Mouse (Mus musculus) lung, embryonic 14.5 days (tissue): ENCODE data around the gene Ankrd11. TPM values are rescaled to one million over a fixed set of nuclear protein-coding genes. Genes with fewer than 3 reads are reported as not detected.

Experiments used
- ATAC-seq: fragments of 200-750 bp; cut with Nextera tagmentation; 2 replicates; pipeline ENCODE4 v1.8.0; 2017; ENCODE audit warnings: mild to moderate bottlenecking, moderate TSS enrichment, moderate library complexity; ENCODE audit not compliant: insufficient read depth
- DNase-seq: peaks from one replicate; pipeline ENCODE4 v3.0.0-alpha.2; 2015
- H3K27ac ChIP-seq: fragments of 300-500 bp; sonication (generic); 2 replicates; pipeline ENCODE4 v1.5.1; 2014; ENCODE audit warnings: low read depth, mild to moderate bottlenecking, moderate library complexity
- H3K27me3 ChIP-seq: fragments of 300-500 bp; sonication (generic); 2 replicates; pipeline ENCODE4 v1.6.1; 2014; ENCODE audit warnings: low read length, control low read depth; ENCODE audit not compliant: insufficient read depth
- H3K36me3 ChIP-seq: fragments of 300-500 bp; sonication (generic); 2 replicates; pipeline ENCODE4 v1.6.1; 2014; ENCODE audit warnings: control low read depth; ENCODE audit not compliant: insufficient read depth
- H3K4me1 ChIP-seq: fragments of 300-500 bp; sonication (generic); 2 replicates; pipeline ENCODE4 v1.6.1; 2014; ENCODE audit warnings: antibody characterized with exemption, control low read depth; ENCODE audit not compliant: insufficient read depth
- H3K4me2 ChIP-seq: fragments of 300-500 bp; sonication (generic); 2 replicates; pipeline ENCODE4 v1.6.1; 2014; ENCODE audit warnings: mild to moderate bottlenecking
- H3K4me3 ChIP-seq: fragments of 300-500 bp; sonication (generic); 2 replicates; pipeline ENCODE4 v1.5.1; 2014; ENCODE audit warnings: low read depth, low read length
- H3K9ac ChIP-seq: fragments of 300-500 bp; sonication (generic); 2 replicates; pipeline ENCODE4 v1.6.1; 2014
- H3K9me3 ChIP-seq: fragments of 300-500 bp; sonication (generic); 2 replicates; pipeline ENCODE4 v1.6.1; 2016; ENCODE audit warnings: low read depth, low read length, control low read depth
- CTCF ChIP-seq: IDR thresholded peaks from 2 replicates; pipeline ENCODE4 v1.5.1; 2016; ENCODE audit warnings: antibody characterized with exemption, low read depth
- WGBS: fragments of 180-500 bp; shearing (Covaris S2); extraction: QIAGEN DNeasy Blood & Tissue Kit; methylation state at CpG from one replicate; pipeline ENCODE4 v1.1.7; 2014; 5-methylcytosine and 5-hydroxymethylcytosine counted together
- polyA plus RNA-seq: library from polyadenylated mRNA; unstranded; fragments of >200 nt; fragmentation: Nextera tagmentation; extraction: Ambion mirVana; gene quantifications from 2 replicates; pipeline ENCODE4 v1.2.1, GENCODE M21; 2014

Gene Ankrd11
- polyA plus RNA-seq, 1 experiment from 2014 or later = 94.6 TPM

DNA sequence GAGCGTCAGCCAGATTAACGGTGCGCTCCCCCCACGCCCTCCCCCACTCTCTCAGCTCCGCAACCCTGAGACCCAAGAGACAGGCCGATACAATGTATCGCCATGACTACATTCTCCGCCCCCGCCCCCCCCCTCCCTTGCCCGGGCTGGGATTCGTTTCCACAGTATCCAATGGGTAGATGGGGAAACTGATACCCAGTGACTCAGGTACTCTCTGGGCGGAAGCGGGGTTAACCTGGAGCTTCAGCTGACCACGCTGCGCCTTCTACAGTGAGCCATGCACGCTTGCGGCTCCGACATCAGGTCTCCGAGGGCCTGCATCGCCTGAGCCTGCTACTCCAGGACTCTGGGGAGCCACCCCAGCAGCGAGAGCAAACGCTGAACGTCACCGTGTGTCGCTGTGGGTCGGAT is 177.4 kb downstream of the Ankrd11 start:
- 65% methylated on average over 26 of the region's 26 CpGs for WGBS
- Histone ChIP-seq H3K27me3 (no peaks in the 10 kb centered on the region), H3K27ac (no peak overlapping the region), H3K9me3 (peaks cover 9% of the 10 kb centered on the region; the same call in 1 of the 2 replicates), H3K4me3 (peak overlapping the region; percentile 15; the same call in 1 of the 2 replicates), H3K4me1 (no peaks in the 10 kb centered on the region), H3K4me2 (peak overlapping the region; percentile 46), H3K36me3 (no peaks in the 10 kb centered on the region), H3K9ac (no peak overlapping the region)
- DNase-seq (no peak), ATAC-seq (no peak)
- TF ChIP-seq CTCF = no peak

DNA sequence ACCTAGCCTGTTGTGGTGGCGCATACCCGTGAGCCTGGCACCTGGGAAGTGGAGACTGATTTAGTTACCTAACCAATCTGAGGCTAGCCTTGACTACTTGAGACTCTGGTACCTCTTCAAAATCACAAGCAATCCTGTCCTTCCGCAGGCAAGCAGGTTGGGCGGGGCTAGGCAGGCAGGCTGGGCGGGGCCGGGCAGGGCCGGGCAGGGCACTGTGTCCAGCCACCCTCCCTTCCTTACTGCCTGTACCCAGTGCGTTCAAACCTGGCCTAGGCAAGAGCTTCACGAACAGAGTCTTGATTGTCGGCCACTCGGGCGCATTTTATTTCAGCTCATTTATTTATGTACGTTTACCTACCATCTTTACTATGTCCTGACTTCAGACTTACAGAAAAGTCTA is 182.2 kb downstream of the Ankrd11 start:
- Histone ChIP-seq H3K4me1 (no peaks in the 10 kb centered on the region), H3K27ac (no peak overlapping the region), H3K9ac (no peak overlapping the region), H3K4me2 (no peak overlapping the region), H3K4me3 (no peak overlapping the region), H3K27me3 (no peaks in the 10 kb centered on the region), H3K9me3 (peaks cover 6% of the 10 kb centered on the region; the same call in 1 of the 2 replicates), H3K36me3 (no peaks in the 10 kb centered on the region)
- DNase-seq (no peak), ATAC-seq (no peak)
- no peak for TF ChIP-seq CTCF
- WGBS = 54% methylated on average over 13 of the region's 13 CpGs

DNA sequence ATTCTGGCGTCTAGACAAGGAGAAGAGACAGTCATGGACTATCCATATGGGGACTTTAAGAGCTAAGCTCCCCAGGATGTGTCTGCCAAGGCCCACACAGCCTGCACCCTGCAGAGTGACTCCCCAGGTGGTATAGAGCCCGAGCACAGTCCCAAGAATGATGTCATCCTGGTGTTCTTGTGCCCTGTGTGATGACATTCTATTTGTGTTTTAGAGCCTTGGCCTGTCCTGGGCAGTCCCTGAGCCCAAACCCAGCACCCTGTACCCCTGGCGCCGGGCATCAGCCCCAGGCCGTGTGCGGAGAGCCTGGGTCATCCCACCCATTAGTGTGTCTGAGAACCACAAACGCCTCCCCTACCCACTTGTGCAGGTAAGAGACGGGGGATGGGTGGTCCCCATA is 185.8 kb downstream of the Ankrd11 start:
- H3K36me3 ChIP-seq = no peaks in the 10 kb centered on the region
- no peaks in the 10 kb centered on the region for H3K9me3 ChIP-seq
- no peak overlapping the region for H3K27ac ChIP-seq
- H3K27me3 ChIP-seq = no peaks in the 10 kb centered on the region
- no peak for ATAC-seq
- no peak overlapping the region for H3K4me2 ChIP-seq
- DNase-seq = no peak
- WGBS = 71% methylated on average over 8 of the region's 8 CpGs
- TF ChIP-seq CTCF = no peak
- no peak overlapping the region for H3K4me3 ChIP-seq
- H3K9ac ChIP-seq = no peak overlapping the region
- H3K4me1 ChIP-seq = peaks cover 2% of the 10 kb centered on the region; the same call in 1 of the 2 replicates

DNA sequence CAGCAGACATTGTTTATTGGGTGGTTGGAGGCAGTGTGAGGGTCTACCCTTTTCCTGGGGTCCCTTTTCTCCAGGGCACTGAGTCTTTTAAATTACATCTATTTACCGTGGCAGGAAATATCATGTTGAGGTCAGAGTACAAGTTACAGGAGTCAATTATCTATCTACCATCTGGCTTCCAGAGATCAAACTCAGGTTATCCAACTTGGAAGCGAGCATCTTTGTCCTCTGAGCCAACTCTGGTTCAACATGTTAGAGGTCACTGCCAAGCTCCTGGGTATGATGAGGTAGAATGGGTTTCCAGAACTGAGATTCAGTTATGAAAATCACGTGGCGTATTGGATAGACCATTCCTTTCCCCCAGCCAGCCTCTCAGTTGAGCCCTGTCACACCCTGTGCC is 187.0 kb downstream of the Ankrd11 start:
- Histone ChIP-seq H3K4me2 (no peak overlapping the region), H3K9ac (no peak overlapping the region), H3K9me3 (no peaks in the 10 kb centered on the region), H3K27me3 (no peaks in the 10 kb centered on the region), H3K36me3 (no peaks in the 10 kb centered on the region), H3K4me3 (no peak overlapping the region), H3K4me1 (peaks cover 2% of the 10 kb centered on the region; the same call in 1 of the 2 replicates), H3K27ac (no peak overlapping the region)
- no peak for ATAC-seq
- TF ChIP-seq CTCF = no peak
- WGBS = 76% methylated on average over 4 of the region's 4 CpGs
- DNase-seq = no peak

DNA sequence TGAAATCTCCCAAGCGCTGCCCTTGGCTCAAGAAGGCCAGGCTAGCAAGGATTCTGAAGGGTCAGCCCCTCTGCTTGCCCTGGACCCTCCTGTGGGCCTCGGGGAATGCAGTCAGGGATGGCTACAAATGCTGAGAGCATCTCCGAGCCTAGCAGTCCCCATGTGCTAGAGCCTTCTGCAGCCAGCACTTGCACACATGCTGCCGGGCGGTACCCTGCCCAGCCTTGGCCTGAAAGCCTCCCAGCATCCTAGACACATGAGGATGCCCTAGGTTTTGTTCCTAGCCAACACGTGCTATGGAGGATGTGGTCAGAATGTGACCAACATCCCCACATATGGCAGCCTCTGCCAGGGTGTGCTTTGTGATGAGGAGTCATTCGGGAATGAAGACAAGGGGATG is 187.7 kb downstream of the Ankrd11 start:
- H3K9me3 ChIP-seq = no peaks in the 10 kb centered on the region
- no peak for TF ChIP-seq CTCF
- no peaks in the 10 kb centered on the region for H3K36me3 ChIP-seq
- WGBS = 61% methylated on average over 7 of the region's 7 CpGs
- H3K27ac ChIP-seq = no peak overlapping the region
- H3K4me1 ChIP-seq = peaks cover 2% of the 10 kb centered on the region; the same call in 1 of the 2 replicates
- H3K4me2 ChIP-seq = no peak overlapping the region
- H3K9ac ChIP-seq = no peak overlapping the region
- no peaks in the 10 kb centered on the region for H3K27me3 ChIP-seq
- no peak for DNase-seq
- ATAC-seq = no peak
- no peak overlapping the region for H3K4me3 ChIP-seq

DNA sequence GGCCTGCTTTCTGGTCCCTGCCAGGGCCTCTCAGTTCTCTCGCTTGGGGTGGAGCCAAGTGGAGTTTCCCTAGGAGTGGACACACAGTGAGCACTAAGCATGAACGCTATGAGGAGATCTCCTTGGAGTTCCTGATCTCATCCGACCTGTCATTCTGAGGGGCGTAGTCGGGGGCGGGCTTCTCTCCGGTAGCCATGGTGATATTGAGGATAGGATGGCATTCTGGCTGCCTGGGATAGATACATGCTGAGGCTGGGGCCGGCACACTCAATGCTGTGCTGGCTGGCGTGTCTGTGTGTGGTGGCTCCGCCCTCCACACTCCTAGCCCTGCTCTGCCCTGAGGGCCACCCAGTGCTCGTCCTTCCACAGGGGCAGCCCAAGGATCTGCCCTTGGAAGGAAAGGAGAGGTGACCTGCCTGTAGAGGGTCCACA is 188.7 kb downstream of the Ankrd11 start:
- WGBS = 23% methylated on average over 11 of the region's 11 CpGs

DNA sequence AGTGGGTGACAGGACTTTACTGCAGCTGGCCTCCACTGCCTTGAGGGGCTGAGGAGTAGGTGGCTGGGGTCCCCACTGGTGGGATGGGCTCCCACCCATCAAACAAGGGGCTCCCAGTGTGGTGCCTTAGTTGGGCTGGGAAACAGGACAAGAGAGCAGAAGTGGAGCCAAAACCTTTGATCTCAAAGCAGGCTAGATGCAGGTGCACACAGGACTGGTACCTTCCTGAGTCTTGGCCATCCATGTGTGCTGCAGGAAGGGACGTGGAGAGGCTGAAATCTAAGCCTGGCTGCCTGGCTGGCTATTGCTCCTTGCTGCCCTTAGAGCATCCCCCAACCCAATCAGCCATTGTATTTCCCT is 189.6 kb downstream of the Ankrd11 start:
- ATAC-seq (no peak), DNase-seq (no peak)
- Histone ChIP-seq H3K4me2 (no peak overlapping the region), H3K27ac (no peak overlapping the region), H3K4me1 (peaks cover 2% of the 10 kb centered on the region; the same call in 1 of the 2 replicates), H3K9me3 (no peaks in the 10 kb centered on the region), H3K4me3 (no peak overlapping the region), H3K9ac (no peak overlapping the region), H3K27me3 (no peaks in the 10 kb centered on the region), H3K36me3 (no peaks in the 10 kb centered on the region)
- TF ChIP-seq CTCF = no peak
- 50% methylated on average over 1 of the region's 1 CpGs for WGBS

More for the DNA sequence above, 188.7 kb downstream of the Ankrd11 start:
- Histone ChIP-seq H3K9me3 (no peaks in the 10 kb centered on the region), H3K27ac (no peak overlapping the region), H3K27me3 (no peaks in the 10 kb centered on the region), H3K36me3 (no peaks in the 10 kb centered on the region), H3K4me3 (no peak overlapping the region), H3K4me2 (no peak overlapping the region), H3K4me1 (peaks cover 2% of the 10 kb centered on the region; the same call in 1 of the 2 replicates), H3K9ac (no peak overlapping the region)
- DNase-seq = peak; percentile 39
- no peak for TF ChIP-seq CTCF
- peak; percentile 57; the same call in 1 of the 2 replicates for ATAC-seq
